Mouse (Mus musculus): ENCODE measurements around the gene Smox.
"Not testable (repeated sequence)": the region's sequence is repeated elsewhere in the genome, so short reads cannot be mapped to it uniquely, and the experiment has no call there.

Smox gene

GRCm38 (mm10) chr2:131491196-131491595 is at the start of gene Smox:
TSS of gene Smox (plus strand) at chr2:131491496.
- no peak for DNase-seq (ENCODE audit: low read depth, low spot score)

GRCm38 (mm10) chr2:131443084-131443890 is 48.0 kb upstream of the Smox start:
- DNase-seq (ENCODE audit: low read depth, low spot score): peak; percentile 85

GRCm38 (mm10) chr2:131443891-131444190 is 47.5 kb upstream of the Smox start:
- no peak for DNase-seq (ENCODE audit: low read depth, low spot score)

- no peak for DNase-seq (ENCODE audit: low read depth, low spot score)
Observed at GRCm38 (mm10) chr2:131446416-131446982, 44.8 kb upstream of the Smox start.

DNA sequence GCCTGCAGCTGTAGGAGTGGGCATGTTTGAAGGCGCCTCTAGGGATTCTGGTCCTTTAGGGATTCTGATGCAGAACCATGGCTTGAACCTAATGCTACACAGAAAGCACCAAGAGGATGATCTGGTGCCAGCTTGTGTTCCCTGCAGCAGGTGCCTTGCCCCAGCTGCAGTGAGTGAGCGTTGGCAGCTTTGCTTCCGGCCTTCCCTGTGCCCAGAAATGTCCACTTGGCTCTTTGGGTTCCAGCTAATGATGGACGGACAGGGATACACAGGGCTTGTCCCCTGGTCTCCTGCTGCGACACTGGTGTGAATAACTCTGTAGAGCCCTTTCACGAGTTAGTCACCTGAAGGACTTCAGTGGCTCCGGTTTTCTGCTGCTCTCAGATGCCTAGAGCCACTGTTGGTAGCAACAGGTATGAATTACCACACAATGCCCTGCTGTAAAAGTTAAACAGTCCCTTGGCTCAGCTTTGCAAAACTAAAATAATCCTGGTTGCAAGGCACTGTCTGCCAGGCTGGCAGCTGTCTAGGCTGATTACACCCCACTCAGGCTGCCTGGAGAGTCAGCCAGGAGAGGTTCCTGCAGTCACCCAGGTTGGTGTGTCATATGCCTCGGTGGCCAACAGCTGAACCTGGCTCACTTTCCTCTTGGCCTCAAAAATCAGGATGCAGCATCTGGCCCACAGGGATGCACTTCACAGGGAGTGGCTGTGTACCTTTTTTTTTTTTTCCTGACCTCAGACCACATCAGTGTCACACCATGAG is 43.5 kb upstream of the Smox start:
- DNase-seq (ENCODE audit: low read depth, low spot score): no peak

- DNase-seq (ENCODE audit: low read depth, low spot score): no peak
Observed at GRCm38 (mm10) chr2:131448353-131448752, 42.9 kb upstream of the Smox start.

DNA sequence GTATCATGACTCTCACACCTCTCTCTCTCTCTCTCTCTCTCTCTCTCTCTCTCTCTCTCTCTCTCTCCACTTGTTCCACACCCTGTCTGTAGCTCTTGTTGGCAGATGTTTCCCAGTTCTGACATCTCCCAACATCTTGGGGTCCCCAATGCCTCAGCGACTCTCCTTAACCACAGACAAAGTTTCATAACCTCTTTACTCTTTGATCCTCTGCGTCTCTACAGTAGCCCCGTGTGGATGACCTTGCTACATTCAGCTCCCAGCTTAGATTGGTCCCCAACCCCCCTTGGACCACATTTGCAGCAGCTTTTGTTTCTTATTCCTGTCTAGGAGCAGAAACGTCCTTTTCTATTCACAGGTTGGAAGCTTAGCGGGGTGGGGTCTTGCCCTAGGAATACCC is 41.6 kb upstream of the Smox start:
- peak; percentile 34 for DNase-seq (ENCODE audit: low read depth, low spot score)

GRCm38 (mm10) chr2:131450491-131450890 is 40.8 kb upstream of the Smox start:
- no peak for DNase-seq (ENCODE audit: low read depth, low spot score)

DNA sequence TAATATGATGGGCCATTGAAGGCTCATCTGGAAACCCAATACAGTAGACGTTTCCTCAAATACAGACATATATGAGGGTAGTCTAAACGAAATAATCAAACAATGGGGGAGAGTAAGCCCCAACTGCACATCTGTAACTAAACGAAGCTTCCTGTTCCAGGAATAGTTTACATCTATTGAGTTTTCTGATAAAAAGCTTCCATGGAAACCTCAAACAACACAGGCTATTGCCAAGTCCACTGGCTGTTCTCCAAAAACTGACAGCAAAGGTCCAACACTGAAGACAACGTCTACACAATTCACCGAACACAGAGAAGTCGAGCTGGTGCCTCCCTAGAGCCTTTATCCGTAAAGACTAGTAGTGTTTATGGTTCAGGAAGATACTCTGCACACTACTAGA is 33.6 kb upstream of the Smox start:
- no peak for DNase-seq (ENCODE audit: low read depth, low spot score)

DNA sequence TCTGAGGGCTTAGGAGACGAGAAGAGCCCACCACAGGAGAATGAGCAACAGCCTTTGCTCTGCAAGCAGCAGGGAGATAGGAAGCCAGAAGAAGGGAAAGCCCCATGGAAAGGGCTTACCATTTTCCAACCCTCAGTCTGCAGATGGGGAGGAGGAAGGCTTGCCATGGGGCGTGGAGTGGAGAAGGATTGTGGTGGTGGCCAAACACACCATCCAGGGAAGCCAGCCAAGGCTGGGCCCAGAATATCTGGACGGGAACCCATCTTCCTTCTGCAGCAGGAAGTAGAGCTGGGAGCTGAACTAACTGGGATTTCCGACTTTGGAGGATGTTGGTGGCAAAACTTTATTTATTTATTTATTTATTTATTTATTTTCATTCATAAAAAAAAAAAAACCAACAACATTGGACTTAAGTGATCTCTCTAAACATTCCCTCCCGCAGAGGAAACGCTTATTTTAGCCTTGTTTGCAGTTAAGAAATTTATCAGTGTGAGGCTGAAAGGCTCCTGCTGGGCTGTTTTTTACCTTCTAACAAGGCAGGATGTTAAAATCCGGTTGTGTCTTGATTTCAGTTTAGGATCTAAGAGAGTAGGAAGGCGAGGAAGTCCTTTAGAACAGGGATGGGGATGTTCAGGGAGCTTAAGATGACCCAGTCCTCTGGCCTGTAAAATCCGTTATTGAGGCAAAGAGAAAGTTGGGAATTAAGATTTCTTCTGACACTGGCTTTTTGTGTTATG is 30.2 kb upstream of the Smox start:
- DNase-seq (ENCODE audit: low read depth, low spot score): no peak

DNA sequence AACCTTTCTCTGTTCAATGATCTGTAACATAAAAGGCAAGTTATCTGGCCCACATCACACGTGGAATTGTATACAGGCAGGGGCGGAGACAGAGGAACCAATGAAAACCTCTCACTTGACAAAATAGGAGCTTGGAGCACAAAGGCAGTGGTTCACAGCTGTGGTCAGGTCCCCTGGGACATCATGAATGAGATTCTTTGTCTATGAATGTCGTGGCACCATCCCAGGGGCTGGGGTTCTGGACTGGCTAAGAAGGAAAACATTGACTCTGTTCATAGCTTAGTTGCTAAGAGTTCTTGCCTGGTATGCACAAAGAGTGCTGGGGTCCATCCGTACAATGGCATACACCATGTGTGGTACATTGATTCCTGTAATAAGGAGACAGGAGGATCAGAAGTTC is 28.3 kb upstream of the Smox start:
- DNase-seq (ENCODE audit: low read depth, low spot score): no peak

GRCm38 (mm10) chr2:131464147-131464546 is 27.1 kb upstream of the Smox start:
- DNase-seq (ENCODE audit: low read depth, low spot score): no peak

GRCm38 (mm10) chr2:131466732-131467131 is 24.6 kb upstream of the Smox start:
- no peak for DNase-seq (ENCODE audit: low read depth, low spot score)

DNA sequence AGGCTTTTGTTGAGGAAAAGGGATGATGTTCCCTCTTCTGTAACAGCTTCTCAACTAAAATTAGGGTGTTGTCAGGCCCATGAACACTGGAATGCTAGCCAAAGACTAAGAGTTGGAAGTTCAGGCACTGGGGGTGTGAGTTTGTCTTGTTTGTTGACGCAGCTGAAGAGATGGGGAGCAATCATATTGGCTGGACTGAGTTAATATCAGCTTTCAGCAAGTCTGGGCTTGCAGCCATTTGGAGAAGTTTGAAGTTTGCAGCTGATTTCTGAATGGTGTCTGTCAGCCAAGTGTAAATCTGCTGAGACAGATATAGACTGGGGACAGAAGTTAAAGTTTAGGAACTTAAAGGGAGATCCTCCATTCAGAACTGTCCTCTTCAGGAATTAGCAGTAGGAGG is 21.4 kb upstream of the Smox start:
- no peak for DNase-seq (ENCODE audit: low read depth, low spot score)

DNA sequence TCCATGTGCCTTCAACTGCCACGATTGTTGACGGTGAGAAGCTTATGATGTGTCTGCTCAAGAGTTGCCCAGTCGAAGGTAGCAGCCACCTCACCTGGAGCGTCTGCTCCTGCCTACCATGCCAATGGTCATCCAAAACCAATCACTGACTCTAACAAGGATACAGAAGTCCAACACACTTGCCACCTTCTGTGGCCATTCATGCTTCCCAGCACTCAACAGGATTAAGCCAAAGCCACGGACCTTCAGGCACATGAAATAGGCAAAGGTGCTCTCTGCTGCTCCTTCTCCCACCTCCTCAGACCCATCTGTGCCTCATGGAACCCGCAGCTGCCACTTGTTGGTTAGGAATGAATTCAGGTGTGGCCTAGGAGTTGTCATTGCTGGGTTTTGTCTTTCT is 17.5 kb upstream of the Smox start:
- no peak for DNase-seq (ENCODE audit: low read depth, low spot score)

DNA sequence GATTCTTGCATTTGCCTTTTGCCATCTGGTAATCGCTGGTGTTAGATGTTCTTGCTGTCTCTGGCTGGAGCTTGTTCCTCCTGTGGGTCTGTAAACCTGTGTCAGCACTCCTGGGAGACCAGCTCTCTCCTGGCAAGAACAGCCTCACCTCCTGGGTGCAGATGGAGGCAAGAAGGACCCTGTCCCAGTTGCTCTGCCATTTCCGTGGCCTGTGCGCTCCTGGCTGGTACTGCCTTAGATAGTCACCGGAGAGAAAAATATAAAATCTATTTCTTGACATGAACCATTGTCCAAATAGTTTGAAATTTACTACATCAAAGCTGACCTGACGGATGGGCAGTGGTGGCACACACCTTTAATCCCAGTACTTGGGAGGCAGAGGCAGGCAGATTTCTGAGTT is 14.2 kb upstream of the Smox start:
- DNase-seq (ENCODE audit: low read depth, low spot score): not testable (repeated sequence)

GRCm38 (mm10) chr2:131477917-131478316 is 13.4 kb upstream of the Smox start:
- no peak for DNase-seq (ENCODE audit: low read depth, low spot score)

DNA sequence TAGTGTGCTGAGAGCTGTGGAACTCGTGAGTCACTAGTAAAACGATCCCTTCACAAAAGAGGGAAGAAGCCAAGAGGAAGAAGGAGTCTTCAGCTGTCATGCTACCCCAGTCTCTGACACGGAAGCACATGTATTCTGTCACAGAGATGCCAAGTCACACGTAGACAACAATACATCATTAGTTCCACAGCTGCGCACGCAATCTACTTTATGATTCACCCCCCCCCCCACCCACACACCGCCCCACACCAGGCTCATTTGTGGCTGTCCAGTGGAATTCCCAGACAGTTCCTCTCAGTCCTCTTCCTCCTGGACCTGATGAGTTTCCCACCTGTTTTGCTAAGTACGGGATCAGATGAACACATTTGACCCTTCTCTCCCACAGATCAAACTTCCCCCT is 12.9 kb upstream of the Smox start:
- DNase-seq (ENCODE audit: low read depth, low spot score): no peak

DNA sequence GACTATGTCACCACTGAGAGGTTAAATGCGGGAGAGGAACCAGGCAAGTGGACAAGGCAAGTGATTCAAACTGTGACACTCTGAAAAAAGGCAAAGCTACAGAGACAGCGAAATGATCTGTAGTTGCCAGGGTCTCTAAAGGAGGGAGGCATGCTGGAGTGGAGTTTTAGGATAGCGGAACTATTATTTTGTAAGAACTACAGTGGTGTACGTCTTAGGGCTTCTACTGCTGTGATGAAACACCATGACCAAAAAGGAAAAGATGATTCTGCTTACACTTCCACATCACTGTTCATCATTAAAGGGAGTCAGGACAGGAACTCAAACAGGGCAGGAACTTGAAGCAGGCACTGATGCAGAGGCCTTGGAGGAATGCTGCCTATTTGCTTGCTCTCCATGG is 12.4 kb upstream of the Smox start:
- DNase-seq (ENCODE audit: low read depth, low spot score): no peak

GRCm38 (mm10) chr2:131481733-131482132 is 9.6 kb upstream of the Smox start:
- DNase-seq (ENCODE audit: low read depth, low spot score): no peak

- no peak for DNase-seq (ENCODE audit: low read depth, low spot score)
Observed at GRCm38 (mm10) chr2:131482478-131482877, 8.8 kb upstream of the Smox start.

DNA sequence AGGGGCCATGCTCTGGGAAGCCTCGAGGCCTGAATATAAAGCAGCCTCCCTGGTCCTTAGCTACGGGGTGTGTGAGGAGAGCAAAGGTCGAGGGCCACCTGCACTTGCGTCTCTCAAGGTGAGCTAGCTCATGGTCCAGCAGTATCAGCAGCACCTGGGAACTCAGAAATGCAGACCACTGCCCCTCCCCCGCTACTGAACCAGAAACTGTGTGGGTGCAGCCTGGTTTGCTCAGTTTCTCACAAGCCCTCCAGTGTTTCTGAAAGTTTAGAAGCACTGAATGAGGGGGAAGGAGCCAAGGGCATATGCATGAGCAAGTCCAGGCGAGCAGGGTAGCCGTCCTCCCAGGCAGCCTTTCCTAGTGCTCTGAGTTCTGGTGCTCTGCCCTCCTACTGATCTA is 7.7 kb upstream of the Smox start:
- no peak for DNase-seq (ENCODE audit: low read depth, low spot score)
